Mouse (Mus musculus): ENCODE measurements around the gene Gm9817. TPM values are rescaled to one million over a fixed set of nuclear protein-coding genes. Genes with fewer than 3 reads are reported as not detected.
A peak's percentile ranks its signal among the peaks of the same experiment; 100 is the strongest.
"Not testable (repeated sequence)": the region's sequence is repeated elsewhere in the genome, so short reads cannot be mapped to it uniquely, and the experiment has no call there.

The Gm9817 gene
- under 1 TPM in 1 of 3 experiments, not detected in 2; 0.38 TPM for polyA plus RNA-seq (2017; shearing (Covaris generic))

- ATAC-seq: not testable (repeated sequence)
These were observed at the start of gene Gm9817 for GRCm38 (mm10) chr13:45078392-45078791. TSS of gene Gm9817 (plus strand) at chr13:45078692.

- no peak for ATAC-seq
These were observed 48.7 kb upstream of the Gm9817 start for GRCm38 (mm10) chr13:45029791-45030190.

GRCm38 (mm10) chr13:45030830-45031229 lies 47.7 kb upstream of the Gm9817 start:
- peak; percentile 86 for ATAC-seq

DNA sequence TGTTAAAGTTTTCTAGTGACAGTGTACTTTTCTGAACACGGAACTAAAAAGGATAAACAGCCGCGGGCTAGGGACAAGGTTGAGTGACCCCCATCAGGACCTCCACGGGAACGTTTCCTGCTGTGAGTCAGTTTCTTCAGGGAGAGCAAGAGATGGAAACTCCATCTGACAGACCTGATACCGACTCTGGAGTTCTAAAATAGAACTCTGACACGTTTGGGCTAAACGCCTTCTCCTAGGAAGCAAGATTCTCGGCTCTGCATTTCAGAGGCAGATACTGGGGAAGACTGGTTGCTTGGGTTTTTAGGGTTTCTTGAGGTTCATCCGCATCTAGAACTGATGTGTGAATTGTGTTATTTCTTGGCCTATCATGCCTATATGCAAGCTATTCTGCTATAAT lies 47.2 kb upstream of the Gm9817 start:
- ATAC-seq: no peak

DNA sequence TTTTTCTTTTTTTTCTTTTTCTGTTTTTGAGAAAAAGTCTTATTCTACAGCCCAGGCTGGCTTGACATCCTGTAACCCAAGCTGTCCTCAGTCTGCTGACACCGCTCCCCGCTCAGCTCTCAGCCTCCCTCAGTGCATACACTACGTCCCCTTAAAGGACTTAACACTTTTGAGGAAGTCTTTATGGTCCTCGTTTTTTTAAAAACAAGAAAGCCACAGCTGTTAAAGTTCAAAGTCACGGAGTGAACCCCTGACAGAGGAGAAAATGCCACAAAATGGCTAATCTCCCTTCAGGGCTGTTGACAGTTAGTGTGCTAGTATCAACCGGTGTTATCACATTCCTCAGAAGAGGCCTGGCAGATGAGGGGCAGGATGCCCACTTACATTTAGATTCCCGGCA lies 46.7 kb upstream of the Gm9817 start:
- ATAC-seq: no peak

GRCm38 (mm10) chr13:45032484-45032883 lies 46.0 kb upstream of the Gm9817 start:
- no peak for ATAC-seq

GRCm38 (mm10) chr13:45033360-45033759 lies 45.1 kb upstream of the Gm9817 start:
- no peak for ATAC-seq

DNA sequence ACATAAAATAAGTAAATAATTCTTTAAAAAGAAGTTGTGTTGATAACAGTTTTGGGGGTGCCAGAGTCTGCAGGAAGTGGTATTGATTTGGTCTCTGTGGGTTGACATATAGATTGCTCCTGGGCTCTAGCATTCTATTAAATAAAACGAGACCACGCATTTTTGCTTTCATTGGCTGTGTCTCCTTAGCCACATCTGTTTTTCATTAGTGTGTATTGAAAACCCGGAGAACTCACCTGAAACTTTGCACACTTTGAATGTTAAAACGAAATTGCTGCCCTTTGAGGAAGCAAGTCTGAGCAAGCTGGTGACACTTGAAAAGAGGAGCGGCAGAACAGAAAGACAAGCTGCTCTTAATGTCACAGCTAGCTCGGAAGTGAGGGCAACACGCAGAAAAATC lies 43.7 kb upstream of the Gm9817 start:
- no peak for ATAC-seq

GRCm38 (mm10) chr13:45036417-45036816 lies 42.1 kb upstream of the Gm9817 start:
- ATAC-seq: no peak

DNA sequence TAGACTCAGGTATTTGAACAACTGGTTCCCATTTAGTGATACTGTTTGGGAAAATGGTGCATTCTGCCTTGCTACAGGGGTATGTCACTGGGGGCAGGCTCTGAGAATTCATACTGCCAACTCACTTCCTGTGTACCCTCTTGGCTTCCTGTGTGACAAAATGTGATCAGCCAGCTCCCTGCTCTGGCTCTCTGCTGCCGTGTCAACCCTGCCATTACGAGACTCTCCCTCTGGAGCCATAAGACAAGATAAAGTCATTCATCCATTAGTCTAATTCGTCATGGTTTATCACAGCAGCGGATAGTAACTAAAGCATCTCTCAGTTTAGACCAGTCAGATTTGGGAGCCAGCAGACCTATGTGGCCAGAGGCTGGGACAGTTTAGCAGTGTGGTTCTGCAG lies 38.3 kb upstream of the Gm9817 start:
- no peak for ATAC-seq

GRCm38 (mm10) chr13:45040741-45041140 lies 37.8 kb upstream of the Gm9817 start:
- no peak for ATAC-seq

DNA sequence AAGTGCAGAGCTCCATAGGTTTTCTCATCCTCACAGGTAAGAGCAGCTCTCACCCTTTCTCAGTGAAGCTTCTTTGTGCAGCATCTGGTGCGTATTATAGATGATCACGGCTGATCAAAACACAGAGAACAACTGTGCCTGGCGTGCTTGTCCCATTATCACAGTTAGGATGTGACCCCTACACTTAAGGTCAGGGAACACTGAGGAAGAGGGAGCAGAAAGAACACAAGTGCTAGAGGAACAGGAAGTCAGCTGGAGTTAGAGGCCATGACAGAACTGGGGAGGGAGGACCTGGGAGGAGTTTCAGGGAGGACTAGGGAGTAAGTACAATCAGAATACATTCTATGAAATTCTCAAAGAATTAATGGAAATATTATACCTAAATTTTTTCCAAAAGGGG lies 35.0 kb upstream of the Gm9817 start:
- no peak for ATAC-seq

- ATAC-seq: no peak
These were observed 29.1 kb upstream of the Gm9817 start for GRCm38 (mm10) chr13:45049261-45050020.

- no peak for ATAC-seq
These were observed 25.7 kb upstream of the Gm9817 start for GRCm38 (mm10) chr13:45052805-45053204.

- no peak for ATAC-seq
These were observed 24.6 kb upstream of the Gm9817 start for GRCm38 (mm10) chr13:45053843-45054242.

- no peak for ATAC-seq
These were observed 19.3 kb upstream of the Gm9817 start for GRCm38 (mm10) chr13:45059206-45059605.

DNA sequence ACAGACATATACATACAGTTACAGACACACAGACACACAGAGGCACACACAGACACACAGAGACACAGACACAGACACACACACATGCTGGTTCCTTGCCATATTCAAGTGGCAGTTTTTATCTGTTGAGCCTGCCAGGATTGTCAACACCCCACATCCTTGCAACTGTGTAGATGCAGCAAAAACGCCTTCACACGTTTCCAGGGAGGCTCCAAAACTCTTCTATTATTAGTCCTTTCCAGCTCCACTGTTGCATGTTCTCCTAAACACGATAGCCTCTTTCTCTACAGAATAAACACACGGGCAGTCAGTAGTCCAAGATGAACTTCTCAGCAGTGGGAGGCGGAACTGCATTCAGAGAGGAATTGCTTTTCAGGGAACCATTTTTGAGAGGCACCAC lies 15.3 kb upstream of the Gm9817 start:
- ATAC-seq: no peak

DNA sequence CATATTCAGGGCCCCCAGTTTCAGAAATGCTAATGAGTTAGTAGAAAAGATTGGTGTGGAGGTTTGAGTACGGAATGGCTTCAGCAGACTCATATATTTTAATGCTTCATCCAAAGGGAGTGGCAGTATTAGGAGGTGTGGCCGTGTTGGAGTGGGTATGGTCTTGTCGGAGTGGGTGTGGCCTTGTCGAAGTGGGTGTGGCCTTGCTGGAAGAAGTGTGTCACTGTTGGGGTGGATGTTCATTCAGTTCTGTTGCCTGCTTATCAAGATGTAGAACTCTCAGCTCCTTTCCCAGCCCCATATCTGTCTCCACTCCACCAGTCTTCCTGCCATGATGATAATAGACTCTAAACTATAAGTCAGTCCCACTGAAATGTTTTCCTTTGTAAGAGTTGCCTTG lies 13.5 kb upstream of the Gm9817 start:
- no peak for ATAC-seq

DNA sequence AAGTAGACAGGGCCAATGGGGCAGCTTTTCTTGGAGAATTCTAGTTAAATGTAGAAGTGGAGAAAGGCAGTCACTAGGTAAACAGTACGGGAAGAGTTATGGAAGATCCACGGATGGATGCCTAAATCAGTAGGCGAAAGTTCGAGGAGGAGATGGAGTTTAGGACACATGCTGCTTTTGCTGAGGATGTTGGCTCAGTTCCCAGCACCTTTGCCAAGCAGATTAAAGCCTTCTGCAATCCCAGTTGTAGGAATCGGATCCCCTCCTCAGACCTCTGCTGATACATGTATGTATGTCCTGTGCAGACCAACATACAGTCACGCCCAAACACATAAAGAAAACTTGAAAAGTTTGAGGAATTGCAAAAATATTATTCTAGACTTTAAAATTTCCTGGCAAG lies 8.1 kb upstream of the Gm9817 start:
- ATAC-seq: no peak

GRCm38 (mm10) chr13:45075012-45075411 lies 3.5 kb upstream of the Gm9817 start:
- ATAC-seq: no peak

- no peak for ATAC-seq
These were observed 2.8 kb upstream of the Gm9817 start for GRCm38 (mm10) chr13:45075715-45076114.

GRCm38 (mm10) chr13:45080771-45081170 lies 2.3 kb downstream of the Gm9817 start:
- ATAC-seq: no peak

GRCm38 (mm10) chr13:45083696-45084095 lies 5.2 kb downstream of the Gm9817 start:
- no peak for ATAC-seq

- no peak for ATAC-seq
These were observed 10.3 kb downstream of the Gm9817 start for GRCm38 (mm10) chr13:45088796-45089221.

GRCm38 (mm10) chr13:45089846-45090245 lies 11.4 kb downstream of the Gm9817 start:
- ATAC-seq: no peak

All from inflammation-experienced regulatory T-cells, adult 6 months (primary cell).